Mouse (Mus musculus): ENCODE measurements around the gene Elf2. TPM values are rescaled to one million over a fixed set of nuclear protein-coding genes. Genes with fewer than 3 reads are reported as not detected.

Gene Elf2
- polyA plus RNA-seq, 1 experiment from 2014 or later, result 37.9 TPM

GRCm38 (mm10) chr3:51204441-51204840 lies 136.0 kb downstream of the Elf2 start:
- Histone ChIP-seq H3K4me1 (peaks cover 12% of the 10 kb centered on the region), H3K36me3 (no peaks in the 10 kb centered on the region), H3K4me3 (no peak overlapping the region), H3K27me3 (ENCODE audit: low read depth, poor library complexity, severe bottlenecking) (peaks cover 12% of the 10 kb centered on the region; the same call in 1 of the 2 replicates), H3K9me3 (replicated peaks) (0 out of 2 replicates have a peak, but pooled peaks cover 6% of the 10 kb centered on the region), H3K27ac (replicated peaks) (no peak overlapping the region)
- WGBS, result 84% methylated on average over 5 of the region's 5 CpGs
- DNase-seq (ENCODE audit: low spot score), result no peak

DNA sequence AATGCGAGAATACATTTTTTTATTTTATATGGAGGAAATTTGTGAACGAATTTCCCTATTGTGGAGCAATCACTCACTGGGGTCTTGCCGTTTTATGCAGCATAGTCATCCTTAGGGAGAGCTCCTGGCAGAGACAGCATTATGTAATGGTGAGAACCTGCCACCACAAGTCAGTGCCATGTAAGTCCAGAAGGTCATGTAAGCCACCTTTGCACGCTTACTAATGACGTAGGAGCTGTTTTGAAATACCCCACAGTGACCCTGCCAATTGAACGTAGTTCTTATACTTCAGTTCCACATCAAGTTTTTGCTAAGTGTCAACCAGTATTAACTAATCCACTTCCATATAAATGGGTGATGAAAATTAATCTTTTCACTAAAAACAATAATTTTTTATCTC lies 136.6 kb downstream of the Elf2 start:
- 0 out of 2 replicates have a peak, but pooled peaks cover 6% of the 10 kb centered on the region for H3K9me3 ChIP-seq (replicated peaks)
- H3K36me3 ChIP-seq, result no peaks in the 10 kb centered on the region
- H3K27ac ChIP-seq (replicated peaks), result no peak overlapping the region
- H3K27me3 ChIP-seq (ENCODE audit: low read depth, poor library complexity, severe bottlenecking), result peaks cover 10% of the 10 kb centered on the region; the same call in 1 of the 2 replicates
- H3K4me1 ChIP-seq, result peaks cover 12% of the 10 kb centered on the region
- DNase-seq (ENCODE audit: low spot score), result no peak
- no peak overlapping the region for H3K4me3 ChIP-seq
- 94% methylated on average over 6 of the region's 6 CpGs for WGBS

Small RNAs within 50 kb of the gene (microRNA-seq; reads per million reads assigned to microRNA genes)
- gene Gm24282, result not detected

Other genes with a start within 250 kb of the Elf2 start
- 9.3 and 9.8 TPM in 2 replicates for gene Noct, start 116.2 kb downstream of the Elf2 start, polyA plus RNA-seq (2016; fragmentation: Nextera tagmentation; extraction: Ambion mirVana)
- gene Mgarp, start 56.1 kb upstream of the Elf2 start, polyA plus RNA-seq (2016; fragmentation: Nextera tagmentation; extraction: Ambion mirVana), result 35.9 and 39.2 TPM in 2 replicates
- 688 and 718 TPM in 2 replicates for gene Ndufc1, start 68.3 kb upstream of the Elf2 start, polyA plus RNA-seq (2016; fragmentation: Nextera tagmentation; extraction: Ambion mirVana)
- 58.8 and 63.4 TPM in 2 replicates for gene Naa15, start 74.5 kb upstream of the Elf2 start, polyA plus RNA-seq (2016; fragmentation: Nextera tagmentation; extraction: Ambion mirVana)
- 12.8 and 14.1 TPM in 2 replicates for gene Rab33b, start 143.3 kb upstream of the Elf2 start, polyA plus RNA-seq (2016; fragmentation: Nextera tagmentation; extraction: Ambion mirVana)
- gene Setd7, start 220.2 kb upstream of the Elf2 start, polyA plus RNA-seq (2016; fragmentation: Nextera tagmentation; extraction: Ambion mirVana), result 2.8 TPM in 2 replicates

All from midbrain, embryonic 10.5 days (tissue).